Mouse (Mus musculus): ENCODE data around the gene Paqr5.

GRCm38 (mm10) chr9:61919464-61919863, 107.2 kb downstream of the Paqr5 start:
- TF ChIP-seq POLR2A (IDR thresholded peaks at IDR 0.05; ENCODE audit: borderline replicate concordance, control insufficient read depth, low read depth, low read length) (no peak), CTCF (IDR thresholded peaks at IDR 0.05; ENCODE audit: control insufficient read depth, insufficient read depth, low read length) (no peak)
